Mouse (Mus musculus): Measurements from ENCODE around the gene Olfr1140.

Olfr1140 gene

DNA sequence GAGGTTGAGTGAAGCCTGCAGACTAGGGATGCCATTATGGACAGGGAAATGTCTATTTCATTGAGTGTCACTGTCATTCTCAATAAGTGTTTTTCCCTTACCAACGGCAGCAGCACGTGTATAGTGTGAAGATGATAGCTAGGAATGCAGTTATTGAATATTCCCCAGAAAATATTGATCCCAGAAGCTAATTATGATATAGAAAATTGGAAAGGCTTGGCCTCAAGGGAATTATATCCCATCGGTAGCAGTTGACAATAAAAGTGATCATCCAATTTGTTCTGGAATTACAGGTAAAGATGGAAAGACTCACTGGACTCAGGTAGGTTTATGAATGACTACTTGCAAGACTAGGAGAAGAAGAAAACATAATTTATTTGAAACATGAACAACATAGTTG is at the start of gene Olfr1140:
Gene Olfr1140 (plus strand): TSS at position 301 of the 400 bp plus-strand sequence.
- DNase-seq = no peak

- DNase-seq = no peak
These were observed 49.7 kb upstream of the Olfr1140 start, which contains the start of gene Olfr1136 for GRCm38 (mm10) chr2:87693847-87694246. TSS of gene Olfr1136 (minus strand) at chr2:87693947.

GRCm38 (mm10) chr2:87713079-87713478 is 30.5 kb upstream of the Olfr1140 start, which contains the start of gene Olfr1137:
TSS of gene Olfr1137 (minus strand) at chr2:87713179.
- no peak for DNase-seq

DNA sequence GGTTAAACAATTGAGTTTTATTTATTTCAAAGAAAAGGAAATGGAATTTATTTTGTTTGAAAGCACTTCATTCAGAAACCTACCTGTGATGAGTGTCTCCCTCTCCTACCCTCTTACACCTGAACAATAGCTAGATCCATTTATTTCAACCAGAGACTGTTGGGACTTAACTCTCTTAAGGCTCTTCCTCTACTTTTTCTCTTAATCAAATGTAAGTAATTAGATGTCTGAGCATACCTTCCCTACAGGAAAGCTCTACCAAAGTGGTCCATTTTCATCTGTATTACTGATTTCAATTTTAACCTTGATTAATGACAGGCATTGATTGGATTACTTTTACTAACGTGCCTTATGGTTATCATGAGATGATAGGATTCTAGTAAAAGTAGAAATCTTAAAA is 3.7 kb upstream of the Olfr1140 start, which contains the start of gene Olfr1138:
Gene Olfr1138 (minus strand): TSS at position 101 of the 400 bp plus-strand sequence.
- no peak for DNase-seq

- DNase-seq = no peak
These were observed 10.3 kb downstream of the Olfr1140 start, which contains the start of gene Olfr1141 for GRCm38 (mm10) chr2:87753891-87754290. TSS of gene Olfr1141 (minus strand) at chr2:87753991.

DNA sequence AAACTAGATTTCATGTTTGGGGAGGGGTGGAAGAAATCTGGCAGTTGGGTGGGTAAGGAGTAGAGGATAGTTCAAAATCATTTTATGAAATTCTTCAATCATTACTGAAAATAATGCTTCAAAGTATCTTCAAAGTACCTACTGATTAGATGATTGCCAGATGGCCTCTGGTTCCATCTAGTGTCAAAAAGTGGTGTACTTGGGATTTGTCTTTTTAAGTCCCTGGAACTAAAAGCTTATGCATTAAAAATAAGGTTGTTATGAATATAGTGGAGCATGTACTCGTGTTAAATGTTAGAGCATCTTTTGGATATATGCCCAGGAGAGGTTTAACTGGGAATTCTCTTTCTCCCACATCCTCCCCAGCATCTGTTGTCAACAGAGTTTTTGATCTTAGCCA is 32.6 kb downstream of the Olfr1140 start:
- no peak for DNase-seq

- no peak for DNase-seq
These were observed 35.6 kb downstream of the Olfr1140 start, which contains the start of gene Olfr152 for GRCm38 (mm10) chr2:87779183-87779582. TSS of gene Olfr152 (plus strand) at chr2:87779483.
